Mouse (Mus musculus) spleen, adult 2 months (tissue): ENCODE measurements around the gene Fat3.

Experiments
- CTCF ChIP-seq: fragments of 200-500 bp; IDR thresholded peaks from 2 replicates; pipeline ENCODE4 v1.5.1; 2011; ENCODE audit warnings: mild to moderate bottlenecking, inconsistent platforms; ENCODE audit not compliant: insufficient read depth, insufficient read length, insufficient replicate concordance; ENCODE audit errors: extremely low read depth
- POLR2A ChIP-seq: fragments of 200-500 bp; IDR thresholded peaks from 2 replicates; pipeline ENCODE4 v1.6.1; 2011; ENCODE audit warnings: low read depth, low read length, inconsistent platforms

DNA sequence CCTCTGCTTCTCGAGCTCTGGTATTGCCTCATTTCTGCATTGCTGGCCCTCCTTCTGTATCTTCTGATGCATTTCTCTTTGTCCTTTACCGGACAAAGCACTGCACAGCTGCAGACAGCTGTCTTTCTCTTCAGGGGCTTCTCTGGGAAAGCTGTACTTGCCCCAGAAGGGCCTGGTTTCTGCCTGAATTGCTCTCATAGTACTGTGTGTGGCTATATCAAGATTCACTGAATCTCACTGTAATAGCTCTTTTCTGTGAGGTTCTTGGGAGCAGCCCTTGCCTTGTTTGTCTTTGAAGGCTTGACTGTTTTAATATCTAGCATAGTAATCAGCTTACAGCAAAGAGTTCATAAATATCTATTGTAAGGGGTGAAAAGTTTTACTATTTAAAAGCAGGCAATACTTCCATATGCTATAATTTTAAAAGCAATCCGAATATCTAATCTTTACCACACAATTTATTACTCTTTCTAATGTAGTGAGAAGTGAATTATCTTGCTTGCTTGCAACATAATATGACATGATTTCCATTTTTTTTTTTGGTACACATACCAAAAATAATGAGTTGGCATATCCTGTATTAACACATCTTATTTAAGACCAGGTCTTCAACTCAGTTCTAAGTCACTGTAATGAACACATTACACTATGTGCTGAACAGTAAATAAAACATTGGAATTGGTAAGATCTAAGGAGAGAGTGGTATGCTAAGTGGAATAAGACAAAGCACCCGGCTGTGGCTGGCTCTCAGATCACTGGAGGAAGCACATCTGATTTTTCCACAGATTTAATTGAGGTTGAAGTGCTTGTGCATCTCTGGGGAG lies 348.1 kb downstream of the Fat3 start:
- TF ChIP-seq CTCF (no peak), POLR2A (no peak)
